In the genomic region with DNA sequence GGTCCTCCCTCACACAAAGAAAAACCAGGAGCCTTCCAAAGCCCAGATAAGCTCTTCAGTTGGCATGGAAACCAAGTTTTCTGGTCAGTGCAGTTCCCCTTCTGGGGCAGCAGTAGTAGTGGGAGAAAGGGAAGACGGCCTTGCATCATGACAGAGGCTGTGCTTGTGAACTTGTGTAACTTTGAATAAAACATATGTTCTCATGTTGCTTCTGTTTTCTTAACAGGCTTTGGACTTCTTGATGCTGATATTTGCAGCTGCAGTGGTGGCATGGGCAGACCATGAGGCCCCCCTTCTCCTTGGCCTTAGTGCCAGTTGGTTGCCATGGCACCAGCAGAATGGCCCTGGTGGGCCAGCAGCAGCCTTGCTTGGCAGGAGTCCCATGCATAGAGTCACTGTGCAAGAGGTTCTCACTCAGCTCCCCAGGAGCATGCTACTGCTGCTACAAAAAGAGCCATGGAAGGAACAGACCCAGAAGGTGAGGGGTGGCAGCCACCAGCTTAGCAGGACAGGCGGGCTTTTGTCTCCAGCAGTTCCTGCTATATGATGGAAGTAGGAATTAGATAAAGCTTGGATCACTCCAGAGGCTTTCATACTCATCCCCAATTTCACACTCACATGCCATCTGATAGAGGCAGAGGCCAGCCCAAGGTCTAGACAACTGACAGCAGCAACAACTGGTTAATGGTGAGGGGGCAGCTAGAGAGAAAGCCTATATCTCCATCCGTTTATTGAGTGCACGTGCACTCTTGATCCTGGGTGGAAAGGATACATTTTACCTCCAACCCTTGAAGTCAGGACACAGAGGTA, we compare ENCODE assay signal across 7 mouse cellular contexts. TPM values are rescaled to one million over a fixed set of nuclear protein-coding genes. Genes with fewer than 3 reads are reported as not detected.
DNase-seq lines count a peak whose midpoint lies in the region; ATAC-seq and TF ChIP-seq lines count a peak whose summit lies in the region.

No protein-coding gene starts in this region.

- no peaks in the 10 kb centered on the region for H3K27me3 ChIP-seq in forebrain, embryonic 12.5 days
- no peaks in the 10 kb centered on the region for H3K27me3 ChIP-seq in hindbrain, postnatal 0 days (ENCODE audit: insufficient read depth, low read length)

- no peak overlapping the region for H3K4me3 ChIP-seq in forebrain, embryonic 12.5 days (replicated peaks)
- H3K4me3 ChIP-seq in hindbrain, postnatal 0 days (ENCODE audit: low read length): no peak overlapping the region
- no peak overlapping the region for H3K4me3 ChIP-seq in macrophage (ENCODE audit: inconsistent target)

- WGBS in forebrain, embryonic 12.5 days: 78% methylated on average over 4 of the region's 4 CpGs
- WGBS in hindbrain, postnatal 0 days: 44% methylated on average over 4 of the region's 4 CpGs
- 70% methylated on average over 4 of the region's 4 CpGs for WGBS in macrophage (ENCODE audit: missing documents)

- H3K79me2 ChIP-seq in macrophage (ENCODE audit: inconsistent target): no peaks in the 10 kb centered on the region

- peaks cover 8% of the 10 kb centered on the region for H3K4me1 ChIP-seq in forebrain, embryonic 12.5 days
- H3K4me1 ChIP-seq in hindbrain, postnatal 0 days (ENCODE audit: insufficient read depth, low read length): no peaks in the 10 kb centered on the region

- no peak overlapping the region for H3K4me2 ChIP-seq in forebrain, embryonic 12.5 days
- H3K4me2 ChIP-seq in hindbrain, postnatal 0 days (ENCODE audit: low read depth, low read length): no peak overlapping the region

- DNase-seq in NIH3T3 (ENCODE audit: low read depth): peak; percentile 40
- DNase-seq in adrenal gland, postnatal 36 days: peak; percentile 52 to 59
- peak; percentile 90 for DNase-seq in hindbrain, postnatal 0 days (ENCODE audit: low spot score)
- DNase-seq in retina, embryonic 14.5 days (ENCODE audit: low spot score): peak; percentile 12
- no peak for DNase-seq in urinary bladder, adult 2 months (ENCODE audit: low spot score)

- H3K36me3 ChIP-seq in forebrain, embryonic 12.5 days (replicated peaks): no peaks in the 10 kb centered on the region
- no peaks in the 10 kb centered on the region for H3K36me3 ChIP-seq in hindbrain, postnatal 0 days (ENCODE audit: insufficient read depth, low read length)
- peaks cover 23% of the 10 kb centered on the region; the same call in 1 of the 2 replicates for H3K36me3 ChIP-seq in macrophage (ENCODE audit: inconsistent target)

- peak overlapping the region; percentile 43; the same call in 1 of the 2 replicates for H3K27ac ChIP-seq in forebrain, embryonic 12.5 days
- no peak overlapping the region for H3K27ac ChIP-seq in hindbrain, postnatal 0 days
- H3K27ac ChIP-seq in macrophage: 0 out of 2 replicates have a peak overlapping the region, but pooled peaks have one; percentile 17

- H3K9ac ChIP-seq in forebrain, embryonic 12.5 days: no peak overlapping the region
- H3K9ac ChIP-seq in hindbrain, postnatal 0 days (replicated peaks; ENCODE audit: low read length): no peak overlapping the region

- ATAC-seq in forebrain, embryonic 12.5 days (ENCODE audit: low FRiP score): peak; percentile 90
- ATAC-seq in hindbrain, postnatal 0 days: peak; percentile 98

- no peaks in the 10 kb centered on the region for H3K9me3 ChIP-seq in forebrain, embryonic 12.5 days
- H3K9me3 ChIP-seq in hindbrain, postnatal 0 days (ENCODE audit: low read length): no peaks in the 10 kb centered on the region

- TF ChIP-seq CTCF in hindbrain, postnatal 0 days (IDR thresholded peaks at IDR 0.05; ENCODE audit: low read depth): no peak

RNA-seq across cellular contexts. Expression of a gene that starts 31.6 kb away (rescaled TPM):
- total RNA-seq in adrenal gland, postnatal 36 days (2021): 1 to 10 TPM; 4.5 to 4.6 TPM
- polyA plus RNA-seq in forebrain, embryonic 12.5 days (2016; fragmentation: Nextera tagmentation; extraction: Ambion mirVana): 2.2 and 2.7 TPM in 2 replicates
- 4.4 and 5.3 TPM in 2 replicates for total RNA-seq in hindbrain, postnatal 0 days (2014; rRNA removed)
- 4.9 and 5.0 TPM in 2 replicates for polyA plus RNA-seq in hindbrain, postnatal 0 days (2015; fragmentation: Nextera tagmentation; extraction: Ambion mirVana)
- 100 to 1,000 TPM in 1 of 26 experiments, 10 to 100 TPM in 25; 11.7 to 104 (median 41.1) TPM for total RNA-seq in macrophage (2018; cell fraction: chromatin; rRNA removed)
- total RNA-seq in macrophage (2018; cell fraction: cytosol; rRNA removed): 100 to 1,000 TPM; 120 to 230 (median 186) TPM
- 100 to 1,000 TPM in 15 of 26 experiments, 10 to 100 TPM in 11; 20.5 to 230 (median 108) TPM for total RNA-seq in macrophage (2018; cell fraction: nucleus; rRNA removed)
- 53.4 to 180 TPM (median 165 TPM) in 3 replicates for polyA plus RNA-seq in macrophage (2018)
- 13.1 and 15.5 TPM in 2 replicates for polyA plus RNA-seq in urinary bladder, adult 2 months (2012; rRNA removed)
